Mouse (Mus musculus) hindbrain, embryonic 14.5 days (tissue): ENCODE measurements around the gene Mcrip1. TPM values are rescaled to one million over a fixed set of nuclear protein-coding genes. Genes with fewer than 3 reads are reported as not detected.

ENCODE experiments used
- ATAC-seq: fragments of 200-750 bp; cut with Nextera tagmentation; 2 replicates; pipeline ENCODE4 v1.8.0; 2017; ENCODE audit warnings: moderate number of reproducible peaks, mild to moderate bottlenecking, moderate TSS enrichment, moderate library complexity; ENCODE audit not compliant: low FRiP score
- DNase-seq: peaks from one replicate; pipeline ENCODE4 v3.0.0-alpha.2; 2015; ENCODE audit warnings: low spot score
- H3K27ac ChIP-seq: fragments of 300-500 bp; sonication (generic); 2 replicates; pipeline ENCODE4 v1.5.1; 2014; ENCODE audit warnings: mild to moderate bottlenecking, moderate library complexity
- H3K27me3 ChIP-seq: fragments of 300-500 bp; sonication (generic); 2 replicates; pipeline ENCODE4 v1.6.1; 2014; ENCODE audit warnings: mild to moderate bottlenecking, low read length, mixed read lengths; ENCODE audit not compliant: control insufficient read depth, insufficient read depth
- H3K36me3 ChIP-seq: fragments of 300-500 bp; sonication (generic); replicated peaks from 2 replicates; pipeline ENCODE4 v1.6.1; 2014; ENCODE audit not compliant: control insufficient read depth, insufficient read depth
- H3K4me1 ChIP-seq: fragments of 300-500 bp; sonication (generic); replicated peaks from 2 replicates; pipeline ENCODE4 v1.6.1; 2014; ENCODE audit warnings: antibody characterized with exemption, low read length, mixed read lengths; ENCODE audit not compliant: control insufficient read depth, insufficient read depth
- H3K4me2 ChIP-seq: fragments of 300-500 bp; sonication (generic); replicated peaks from 2 replicates; pipeline ENCODE4 v1.6.1; 2014; ENCODE audit warnings: mild to moderate bottlenecking, moderate library complexity
- H3K4me3 ChIP-seq: fragments of 300-500 bp; sonication (generic); replicated peaks from 2 replicates; pipeline ENCODE4 v1.5.1; 2014; ENCODE audit warnings: mild to moderate bottlenecking, low read length
- H3K9ac ChIP-seq: fragments of 300-500 bp; sonication (generic); 2 replicates; pipeline ENCODE4 v1.6.1; 2014
- H3K9me3 ChIP-seq: fragments of 300-500 bp; sonication (generic); 2 replicates; pipeline ENCODE4 v1.6.1; 2016; ENCODE audit warnings: low read length; ENCODE audit not compliant: control insufficient read depth
- WGBS: fragments of 180-500 bp; shearing (Covaris S2); extraction: QIAGEN DNeasy Blood & Tissue Kit; methylation state at CpG from one replicate; pipeline ENCODE4 v1.1.7; 2014; 5-methylcytosine and 5-hydroxymethylcytosine counted together
- polyA plus RNA-seq: library from polyadenylated mRNA; unstranded; fragments of >200 nt; fragmentation: Nextera tagmentation; extraction: Ambion mirVana; gene quantifications from 2 replicates; pipeline ENCODE4 v1.2.1, GENCODE M21; 2014

The Mcrip1 gene
- polyA plus RNA-seq, 1 experiment from 2014 or later, result 261 TPM

GRCm38 (mm10) chr11:120575940-120576339, 26.4 kb upstream of the Mcrip1 start:
- Histone ChIP-seq H3K27me3 (no peaks in the 10 kb centered on the region), H3K9me3 (no peaks in the 10 kb centered on the region), H3K4me3 (no peak overlapping the region), H3K4me1 (peaks cover 30% of the 10 kb centered on the region), H3K4me2 (no peak overlapping the region), H3K9ac (no peak overlapping the region), H3K36me3 (peaks cover 38% of the 10 kb centered on the region), H3K27ac (no peak overlapping the region)
- DNase-seq (no peak), ATAC-seq (no peak)

GRCm38 (mm10) chr11:120575046-120575445, 25.5 kb upstream of the Mcrip1 start:
- no peak overlapping the region for H3K4me2 ChIP-seq
- H3K4me3 ChIP-seq, result no peak overlapping the region
- no peak overlapping the region for H3K9ac ChIP-seq
- H3K4me1 ChIP-seq, result peaks cover 25% of the 10 kb centered on the region
- peaks cover 47% of the 10 kb centered on the region for H3K36me3 ChIP-seq
- no peak for DNase-seq
- H3K27me3 ChIP-seq, result no peaks in the 10 kb centered on the region
- no peak for ATAC-seq
- no peaks in the 10 kb centered on the region for H3K9me3 ChIP-seq
- 86% methylated on average over 2 of the region's 2 CpGs for WGBS
- no peak overlapping the region for H3K27ac ChIP-seq

- H3K9me3 ChIP-seq, result no peaks in the 10 kb centered on the region
- no peaks in the 10 kb centered on the region for H3K27me3 ChIP-seq
- H3K36me3 ChIP-seq, result peaks cover 48% of the 10 kb centered on the region
- peak overlapping the region; percentile 96 for H3K4me2 ChIP-seq
- no peak overlapping the region for H3K27ac ChIP-seq
- peak overlapping the region; percentile 63; the same call in 1 of the 2 replicates for H3K4me3 ChIP-seq
- peak overlapping the region; percentile 83 for H3K9ac ChIP-seq
- 40% methylated on average over 5 of the region's 5 CpGs for WGBS
- H3K4me1 ChIP-seq, result peaks cover 22% of the 10 kb centered on the region
- DNase-seq (no peak), ATAC-seq (no peak)
These were observed 24.7 kb upstream of the Mcrip1 start for GRCm38 (mm10) chr11:120574278-120574600.

GRCm38 (mm10) chr11:120573585-120574277, 24.2 kb upstream of the Mcrip1 start:
- under 1% methylated on average over 23 of the region's 23 CpGs for WGBS

GRCm38 (mm10) chr11:120572752-120573584, 23.4 kb upstream of the Mcrip1 start, which contains the start of gene P4hb:
Gene P4hb (minus strand): TSS chr11:120573253.
- Histone ChIP-seq H3K4me2 (peak within 1 kb of the TSS; percentile 96), H3K27me3 (no peaks in the 10 kb centered on the region), H3K4me3 (peak within 1 kb of the TSS; percentile 63), H3K27ac (peak within 1 kb of the TSS; percentile 87), H3K9ac (peak within 1 kb of the TSS; percentile 84), H3K4me1 (peaks cover 22% of the 10 kb centered on the region), H3K36me3 (peaks cover 47% of the 10 kb centered on the region), H3K9me3 (no peaks in the 10 kb centered on the region)
- ATAC-seq (peak; percentile 97), DNase-seq (peak; percentile 99)
- WGBS, result under 1% methylated on average over 94 of the region's 94 CpGs

More at GRCm38 (mm10) chr11:120573585-120574277, 24.2 kb upstream of the Mcrip1 start:
- DNase-seq (no peak), ATAC-seq (no peak)
- H3K9me3 ChIP-seq, result no peaks in the 10 kb centered on the region
- H3K9ac ChIP-seq, result peak overlapping the region; percentile 83
- peak overlapping the region; percentile 63 for H3K4me3 ChIP-seq
- peaks cover 47% of the 10 kb centered on the region for H3K36me3 ChIP-seq
- H3K4me1 ChIP-seq, result peaks cover 22% of the 10 kb centered on the region
- H3K27me3 ChIP-seq, result no peaks in the 10 kb centered on the region
- H3K27ac ChIP-seq, result peak overlapping the region; percentile 87
- peak overlapping the region; percentile 96 for H3K4me2 ChIP-seq

- Histone ChIP-seq H3K27me3 (no peaks in the 10 kb centered on the region), H3K9ac (peak overlapping the region; percentile 84), H3K4me2 (peak overlapping the region; percentile 73), H3K9me3 (no peaks in the 10 kb centered on the region), H3K36me3 (peaks cover 47% of the 10 kb centered on the region), H3K4me1 (peaks cover 22% of the 10 kb centered on the region), H3K27ac (peak overlapping the region; percentile 87), H3K4me3 (peak overlapping the region; percentile 63)
- DNase-seq (no peak), ATAC-seq (no peak; the same call in 1 of the 2 replicates)
- WGBS, result under 1% methylated on average over 18 of the region's 24 CpGs
These were observed 22.9 kb upstream of the Mcrip1 start for GRCm38 (mm10) chr11:120572417-120572751.

GRCm38 (mm10) chr11:120571754-120572416, 22.4 kb upstream of the Mcrip1 start:
- DNase-seq (no peak), ATAC-seq (no peak)
- peaks cover 47% of the 10 kb centered on the region for H3K36me3 ChIP-seq
- H3K4me2 ChIP-seq, result peak overlapping the region; percentile 73
- no peaks in the 10 kb centered on the region for H3K9me3 ChIP-seq
- peak overlapping the region; percentile 63 for H3K4me3 ChIP-seq
- H3K4me1 ChIP-seq, result peaks cover 22% of the 10 kb centered on the region
- WGBS, result 15% methylated on average over 11 of the region's 11 CpGs
- no peaks in the 10 kb centered on the region for H3K27me3 ChIP-seq
- peak overlapping the region; percentile 84 for H3K9ac ChIP-seq
- H3K27ac ChIP-seq, result peak overlapping the region; percentile 87

- Histone ChIP-seq H3K36me3 (peaks cover 53% of the 10 kb centered on the region), H3K9ac (no peak overlapping the region), H3K4me1 (peaks cover 22% of the 10 kb centered on the region), H3K9me3 (no peaks in the 10 kb centered on the region), H3K27me3 (no peaks in the 10 kb centered on the region), H3K4me3 (no peak overlapping the region), H3K4me2 (peak overlapping the region; percentile 73), H3K27ac (no peak overlapping the region)
- DNase-seq (no peak), ATAC-seq (no peak)
- WGBS, result 82% methylated on average over 3 of the region's 3 CpGs
These were observed 21.6 kb upstream of the Mcrip1 start for GRCm38 (mm10) chr11:120571122-120571521.

GRCm38 (mm10) chr11:120568324-120568723, 18.8 kb upstream of the Mcrip1 start:
- WGBS, result 98% methylated on average over 6 of the region's 6 CpGs
- Histone ChIP-seq H3K4me2 (no peak overlapping the region), H3K27ac (no peak overlapping the region), H3K9me3 (no peaks in the 10 kb centered on the region), H3K4me1 (peaks cover 12% of the 10 kb centered on the region), H3K4me3 (no peak overlapping the region), H3K36me3 (peaks cover 81% of the 10 kb centered on the region), H3K9ac (no peak overlapping the region), H3K27me3 (no peaks in the 10 kb centered on the region)
- DNase-seq (no peak), ATAC-seq (no peak)
